13 mouse cellular contexts compared by ENCODE assay signal in the genomic region with DNA sequence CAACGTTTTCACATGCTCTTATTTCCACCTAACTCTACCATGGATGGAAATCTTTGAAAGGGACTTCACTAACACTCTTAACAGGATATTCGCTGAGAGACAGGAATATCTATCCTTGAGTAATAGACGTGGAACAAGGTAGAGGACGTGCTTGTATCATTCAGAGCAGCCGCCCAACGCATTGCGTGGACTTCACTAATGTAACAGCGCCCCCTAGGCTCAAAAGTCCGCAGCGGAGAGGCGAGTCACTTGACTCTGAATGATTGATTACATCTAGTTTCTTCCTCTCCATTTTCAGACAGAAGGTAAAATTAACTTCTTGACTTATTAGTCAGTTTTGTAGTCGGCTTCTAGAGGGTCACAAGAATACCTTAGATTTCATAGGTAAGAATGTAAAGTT.
A peak's percentile ranks its signal among the peaks of the same experiment; 100 is the strongest.
DNase-seq lines count a peak whose midpoint lies in the region; ATAC-seq and TF ChIP-seq lines count a peak whose summit lies in the region.
"Had no signal": no experiment of that assay in that cellular context is flagged by ENCODE, and none has a peak within 500 bp of the region (broad histone marks: within the 10 kb centered on the region; RNA-seq: fewer than 3 reads in every experiment).

No protein-coding gene starts in this region.

- no peak overlapping the region for H3K4me3 ChIP-seq in forebrain, postnatal 0 days (ENCODE audit: low read depth, low read length)
- no peak overlapping the region for H3K4me3 ChIP-seq in forebrain, embryonic 12.5 days (replicated peaks)
- H3K4me3 ChIP-seq in liver, postnatal 0 days (ENCODE audit: low read depth, low read length) = no peak overlapping the region
- no peak overlapping the region for H3K4me3 ChIP-seq in ES-Bruce4 (ENCODE audit: low read depth, low read length)
- H3K4me3 ChIP-seq: embryonic facial prominence, embryonic 13.5 days; heart, embryonic 10.5 days; hindbrain, embryonic 15.5 days had no signal

- no peak overlapping the region for H3K27ac ChIP-seq in forebrain, postnatal 0 days (ENCODE audit: low read depth, low read length)
- H3K27ac ChIP-seq in forebrain, embryonic 12.5 days = no peak overlapping the region
- no peak overlapping the region for H3K27ac ChIP-seq in liver, postnatal 0 days (ENCODE audit: low read depth)
- H3K27ac ChIP-seq in ES-Bruce4 (ENCODE audit: insufficient read depth, low read length) = no peak overlapping the region
- H3K27ac ChIP-seq: embryonic facial prominence, embryonic 13.5 days; heart, embryonic 10.5 days; hindbrain, embryonic 15.5 days had no signal

- no peak overlapping the region for H3K4me2 ChIP-seq in forebrain, postnatal 0 days (ENCODE audit: low read depth)
- H3K4me2 ChIP-seq in forebrain, embryonic 12.5 days = no peak overlapping the region
- H3K4me2 ChIP-seq in liver, postnatal 0 days (ENCODE audit: low read depth, low read length) = no peak overlapping the region
- H3K4me2 ChIP-seq: embryonic facial prominence, embryonic 13.5 days; hindbrain, embryonic 15.5 days had no signal

- TF ChIP-seq CTCF in forebrain, postnatal 0 days (IDR thresholded peaks at IDR 0.05; ENCODE audit: low read depth) = peak; percentile 12; the same call in 1 of the 2 replicates
- peak; percentile 22; the same call in 1 of the 2 replicates for TF ChIP-seq CTCF in liver, postnatal 0 days (IDR thresholded peaks at IDR 0.05; ENCODE audit: low read depth)
- peak; percentile 59 for TF ChIP-seq CTCF in ES-Bruce4 (IDR thresholded peaks at IDR 0.05; ENCODE audit: low read depth, low read length)
- TF ChIP-seq CTCF in brain, embryonic 14.5 days (IDR thresholded peaks at IDR 0.05; ENCODE audit: borderline replicate concordance, extremely low read depth, insufficient read depth, insufficient read length) = peak; percentile 32; the same call in 1 of the 2 replicates

- no peaks in the 10 kb centered on the region for H3K36me3 ChIP-seq in forebrain, postnatal 0 days (ENCODE audit: insufficient read depth)
- no peaks in the 10 kb centered on the region for H3K36me3 ChIP-seq in forebrain, embryonic 12.5 days (replicated peaks)
- no peaks in the 10 kb centered on the region for H3K36me3 ChIP-seq in liver, postnatal 0 days (replicated peaks; ENCODE audit: insufficient read depth, low read length)
- no peaks in the 10 kb centered on the region for H3K36me3 ChIP-seq in ES-Bruce4 (ENCODE audit: control insufficient read depth, insufficient read depth, low read length, poor library complexity, severe bottlenecking)
- H3K36me3 ChIP-seq: embryonic facial prominence, embryonic 13.5 days; heart, embryonic 10.5 days; hindbrain, embryonic 15.5 days had no signal

- DNase-seq in forebrain, postnatal 0 days = no peak
- DNase-seq in liver, postnatal 0 days = peak; percentile 19
- no peak for DNase-seq in liver
- DNase-seq in brain, embryonic 14.5 days (ENCODE audit: low read depth) = peak; percentile 26
- no peak for DNase-seq in gastrocnemius, postnatal 36 days
- DNase-seq in gastrocnemius, postnatal 10 days = no peak
- DNase-seq: lung, adult 18-20 months; thymus, postnatal 36 days had no signal

- WGBS in forebrain, postnatal 0 days = 54% methylated on average over 12 of the region's 12 CpGs
- 56% methylated on average over 12 of the region's 12 CpGs for WGBS in forebrain, embryonic 12.5 days
- WGBS in liver, postnatal 0 days (ENCODE audit: insufficient replicate concordance) = 55% methylated on average over 12 of the region's 12 CpGs

- no peaks in the 10 kb centered on the region for H3K4me1 ChIP-seq in forebrain, postnatal 0 days (ENCODE audit: insufficient read depth)
- no peaks in the 10 kb centered on the region for H3K4me1 ChIP-seq in forebrain, embryonic 12.5 days
- H3K4me1 ChIP-seq in liver, postnatal 0 days (ENCODE audit: insufficient read depth) = no peaks in the 10 kb centered on the region
- H3K4me1 ChIP-seq in ES-Bruce4 (ENCODE audit: control insufficient read depth, insufficient read depth, low read length) = no peaks in the 10 kb centered on the region
- H3K4me1 ChIP-seq: embryonic facial prominence, embryonic 13.5 days; heart, embryonic 10.5 days; hindbrain, embryonic 15.5 days had no signal

- no peak for TF ChIP-seq EP300 in liver, postnatal 0 days (IDR thresholded peaks at IDR 0.05; ENCODE audit: low read depth)
- no peak for TF ChIP-seq EP300 in ES-Bruce4 (IDR thresholded peaks at IDR 0.05; ENCODE audit: insufficient read depth, low read depth, low read length)

- H3K9me3 ChIP-seq in forebrain, postnatal 0 days (ENCODE audit: low read length) = no peaks in the 10 kb centered on the region
- no peaks in the 10 kb centered on the region for H3K9me3 ChIP-seq in forebrain, embryonic 12.5 days
- no peaks in the 10 kb centered on the region for H3K9me3 ChIP-seq in liver, postnatal 0 days (ENCODE audit: low read length)
- H3K9me3 ChIP-seq in ES-Bruce4 (replicated peaks; ENCODE audit: control insufficient read depth, insufficient read depth, low read length, poor library complexity, severe bottlenecking) = no peaks in the 10 kb centered on the region
- H3K9me3 ChIP-seq: embryonic facial prominence, embryonic 13.5 days; heart, embryonic 10.5 days; hindbrain, embryonic 15.5 days had no signal

- ATAC-seq in forebrain, postnatal 0 days = no peak
- no peak for ATAC-seq in forebrain, embryonic 12.5 days (ENCODE audit: low FRiP score)
- no peak for ATAC-seq in liver, postnatal 0 days

- no peaks in the 10 kb centered on the region for H3K27me3 ChIP-seq in forebrain, postnatal 0 days (ENCODE audit: insufficient read depth, low read length)
- no peaks in the 10 kb centered on the region for H3K27me3 ChIP-seq in forebrain, embryonic 12.5 days
- H3K27me3 ChIP-seq in liver, postnatal 0 days (ENCODE audit: insufficient read depth, low read length) = no peaks in the 10 kb centered on the region
- no peaks in the 10 kb centered on the region for H3K27me3 ChIP-seq in ES-Bruce4 (ENCODE audit: control insufficient read depth, insufficient read depth, low read length, poor library complexity, severe bottlenecking)
- H3K27me3 ChIP-seq: embryonic facial prominence, embryonic 13.5 days; hindbrain, embryonic 15.5 days had no signal

- intact Hi-C loops in gastrocnemius, postnatal 36 days (cut with DNase I) = no loop called here

- no peak for TF ChIP-seq POLR2A in ES-Bruce4 (IDR thresholded peaks at IDR 0.05; ENCODE audit: insufficient read depth, low read length)
- no peak for TF ChIP-seq POLR2A in brain, embryonic 14.5 days (IDR thresholded peaks at IDR 0.05; ENCODE audit: borderline replicate concordance, extremely low read depth, insufficient read depth, insufficient read length, poor library complexity, severe bottlenecking)

- H3K9ac ChIP-seq in forebrain, postnatal 0 days = no peak overlapping the region
- H3K9ac ChIP-seq in forebrain, embryonic 12.5 days = no peak overlapping the region
- H3K9ac ChIP-seq in liver, postnatal 0 days (replicated peaks) = no peak overlapping the region
- H3K9ac ChIP-seq in ES-Bruce4 (ENCODE audit: low read depth, poor library complexity, severe bottlenecking) = no peak overlapping the region
- H3K9ac ChIP-seq: embryonic facial prominence, embryonic 13.5 days; hindbrain, embryonic 15.5 days had no signal

Comparison
In these comparisons a context has a peak if more than half of its experiments do, and no peak if none do; other contexts are left out.
1. DNase-seq: peak in liver, postnatal 0 days (single experiment) and brain, embryonic 14.5 days (single experiment); none in forebrain, postnatal 0 days (single experiment), liver (single experiment), gastrocnemius, postnatal 36 days (0 of 2) and gastrocnemius, postnatal 10 days (single experiment).
2. Peak in every context shown above with its lines, with median percentiles within 50 percentile points of each other: CTCF ChIP-seq.